Mouse (Mus musculus) large intestine, adult 2 months (tissue): ENCODE results near the gene Rab29. TPM values are rescaled to one million over a fixed set of nuclear protein-coding genes. Genes with fewer than 3 reads are reported as not detected.

Source experiments
- DNase-seq: peaks from one replicate; pipeline ENCODE4 v3.0.0-alpha.2; 2012; ENCODE audit warnings: low read depth, low spot score
- WGBS: fragments of 180-500 bp; shearing (Covaris S2); methylation state at CpG from one replicate; pipeline ENCODE4 v1.1.7; 2018; 5-methylcytosine and 5-hydroxymethylcytosine counted together
- polyA plus RNA-seq: library from polyadenylated mRNA; depleted of rRNA; stranded (reverse); fragments of >200 nt; gene quantifications from 2 replicates; pipeline ENCODE4 v1.2.3, GENCODE M21; 2012; rRNA removed

The Rab29 gene
- polyA plus RNA-seq, 1 experiment, result 19.4 TPM

GRCm38 (mm10) chr1:131917634-131918033 is 50.6 kb downstream of the Rab29 start:
- 28% methylated on average over 6 of the region's 6 CpGs for WGBS
- DNase-seq, result no peak

DNA sequence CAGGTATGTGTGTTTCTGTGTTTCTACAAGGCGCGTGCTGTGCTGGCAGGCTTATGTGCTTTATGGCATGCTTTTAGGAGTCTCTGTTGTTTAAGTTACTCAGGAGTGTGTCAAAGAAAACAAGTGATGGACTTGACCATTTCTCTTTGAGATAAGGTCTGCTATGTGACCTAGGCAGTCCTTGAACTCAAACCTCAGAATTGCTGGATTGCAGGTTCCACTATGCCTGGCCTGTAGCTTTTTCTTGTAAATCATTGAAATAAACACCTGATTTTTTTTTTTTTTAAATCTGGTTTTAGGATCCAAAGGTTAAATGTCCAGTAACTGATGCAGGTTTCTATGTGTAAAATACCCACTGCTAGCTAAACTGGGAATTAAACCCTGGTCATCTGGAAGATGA is 52.0 kb downstream of the Rab29 start:
- WGBS, result 92% methylated on average over 2 of the region's 2 CpGs
- DNase-seq, result no peak

- DNase-seq, result no peak
- WGBS, result 86% methylated on average over 3 of the region's 3 CpGs
Observed at GRCm38 (mm10) chr1:131922100-131922499, 55.1 kb downstream of the Rab29 start.

Other genes starting within 250 kb of the Rab29 start
- 4.5 and 6.0 TPM in 2 replicates for gene Ctse, start 228.9 kb upstream of the Rab29 start, polyA plus RNA-seq
- gene Rab7b, start 178.5 kb upstream of the Rab29 start, polyA plus RNA-seq, result 2.2 and 3.2 TPM in 2 replicates
- 0.04 TPM in 1 of 2 replicates, not detected in the other for gene Slc26a9, start 123.2 kb upstream of the Rab29 start, polyA plus RNA-seq
- gene Pm20d1, start 69.8 kb upstream of the Rab29 start, polyA plus RNA-seq, result 25.8 and 41.6 TPM in 2 replicates
- 13.9 and 15.3 TPM in 2 replicates for gene Slc41a1, start 39.7 kb upstream of the Rab29 start, polyA plus RNA-seq
- gene Nucks1, start 43.3 kb downstream of the Rab29 start, polyA plus RNA-seq, result 8.4 and 9.3 TPM in 2 replicates
- 2.3 and 2.5 TPM in 2 replicates for gene Slc45a3, start 95.7 kb downstream of the Rab29 start, polyA plus RNA-seq
- gene Elk4, start 140.4 kb downstream of the Rab29 start, polyA plus RNA-seq, result 14.3 and 17.9 TPM in 2 replicates
- gene Mfsd4a, start 200.8 kb downstream of the Rab29 start, polyA plus RNA-seq, result 26.1 and 31.4 TPM in 2 replicates